Mouse (Mus musculus) MEL (cell line): Measurements from ENCODE around the gene Haus2. TPM values are rescaled to one million over a fixed set of nuclear protein-coding genes. Genes with fewer than 3 reads are reported as not detected.

Experiments used
- DNase-seq: peaks from one replicate; pipeline ENCODE4 v3.0.0; 2011; ENCODE audit warnings: low read depth, low spot score
- H3K27ac ChIP-seq: 2 replicates; pipeline ENCODE4 v1.5.1; 2012; ENCODE audit warnings: low read depth, mild to moderate bottlenecking, control low read depth, low read length, moderate library complexity; ENCODE audit not compliant: control insufficient read depth
- H3K27me3 ChIP-seq, 2 experiments: fragments of 150-350 bp in 1 of 2; sonication (generic) in 1 of 2; 2 replicates each; pipeline ENCODE4 v1.6.1; 2012; ENCODE audit warnings: low read length in 2 of 2, mild to moderate bottlenecking in 2 of 2, improper control_type of control experiment in 1 of 2, moderate library complexity in 1 of 2; ENCODE audit not compliant: insufficient read depth in 2 of 2, control insufficient read depth in 1 of 2
- H3K36me3 ChIP-seq, 2 experiments: 2 replicates each; pipeline ENCODE4 v1.6.1; 2012 to 2014; ENCODE audit warnings: low read length in 2 of 2, improper control_type of control experiment in 1 of 2, inconsistent platforms in 1 of 2, mild to moderate bottlenecking in 1 of 2; ENCODE audit not compliant: insufficient read depth in 2 of 2, control insufficient read depth in 1 of 2
- H3K4me1 ChIP-seq, 2 experiments: fragments of 150-350 bp in 1 of 2; sonication (generic) in 1 of 2; 2 replicates each; pipeline ENCODE4 v1.6.1; 2012; ENCODE audit warnings: low read length in 2 of 2, improper control_type of control experiment in 1 of 2, mild to moderate bottlenecking in 1 of 2; ENCODE audit not compliant: insufficient read depth in 2 of 2, control insufficient read depth in 1 of 2
- H3K4me3 ChIP-seq, 2 experiments: fragments of 150-350 bp in 1 of 2; sonication (generic) in 1 of 2; 2 replicates each; pipeline ENCODE4 v1.5.1; 2012; ENCODE audit warnings: low read depth in 2 of 2, low read length in 2 of 2, mild to moderate bottlenecking in 2 of 2, moderate library complexity in 2 of 2, control low read depth in 1 of 2, improper control_type of control experiment in 1 of 2; ENCODE audit not compliant: control insufficient read depth in 1 of 2, insufficient read depth in 1 of 2
- H3K79me2 ChIP-seq: 2 replicates; pipeline ENCODE4 v1.6.1; 2012; ENCODE audit warnings: mild to moderate bottlenecking, low read length, moderate library complexity; ENCODE audit not compliant: control insufficient read depth, poor library complexity, insufficient read depth
- H3K9ac ChIP-seq: 2 replicates; pipeline ENCODE4 v1.6.1; 2012; ENCODE audit warnings: low read depth, mild to moderate bottlenecking, control low read depth, low read length, moderate library complexity; ENCODE audit not compliant: control insufficient read depth, poor library complexity, severe bottlenecking
- H3K9me3 ChIP-seq: fragments of 150-350 bp; sonication (generic); replicated peaks from 2 replicates; pipeline ENCODE4 v1.6.1; 2012; ENCODE audit warnings: mild to moderate bottlenecking, low read length, improper control_type of control experiment, moderate library complexity; ENCODE audit not compliant: insufficient read depth
- BHLHE40 ChIP-seq: IDR thresholded peaks from 2 replicates; pipeline ENCODE4 v1.6.1; 2012; ENCODE audit warnings: low read depth, mild to moderate bottlenecking, inconsistent platforms, low read length, improper control_type of control experiment, borderline replicate concordance
- CHD1 ChIP-seq: IDR thresholded peaks from 2 replicates; pipeline ENCODE4 v1.6.1; 2012; ENCODE audit warnings: low read depth, mild to moderate bottlenecking, inconsistent platforms, low read length, improper control_type of control experiment
- CHD2 ChIP-seq: IDR thresholded peaks from 2 replicates; pipeline ENCODE4 v1.6.1; 2011; ENCODE audit warnings: low read length, improper control_type of control experiment
- CTCF ChIP-seq, 3 experiments: IDR thresholded peaks in 2 of 3; conservative IDR thresholded peaks in 1 of 3; 2 replicates each; pipeline ENCODE4 v1.5.1; 2011 to 2012; ENCODE audit warnings: low read length in 3 of 3, low read depth in 2 of 3, mild to moderate bottlenecking in 2 of 3, improper control_type of control experiment in 1 of 3, inconsistent platforms in 1 of 3, mixed read lengths in 1 of 3, moderate library complexity in 1 of 3; ENCODE audit not compliant: control insufficient read depth in 1 of 3, insufficient read depth in 1 of 3, poor library complexity in 1 of 3, severe bottlenecking in 1 of 3
- E2F4 ChIP-seq: IDR thresholded peaks from 2 replicates; pipeline ENCODE4 v1.6.1; 2011; ENCODE audit warnings: low read depth, low read length, improper control_type of control experiment, borderline replicate concordance
- ELF1 ChIP-seq: IDR thresholded peaks from 2 replicates; pipeline ENCODE4 v1.6.1; 2014; ENCODE audit warnings: low read depth, mild to moderate bottlenecking, inconsistent platforms, low read length, improper control_type of control experiment, moderate library complexity
- EP300 ChIP-seq, 2 experiments: IDR thresholded peaks; 2 replicates each; pipeline ENCODE4 v1.6.1; 2011; ENCODE audit warnings: improper control_type of control experiment in 2 of 2, low read length in 2 of 2, low read depth in 1 of 2, mild to moderate bottlenecking in 1 of 2
- ETS1 ChIP-seq: IDR thresholded peaks from 2 replicates; pipeline ENCODE4 v1.6.1; 2012; ENCODE audit warnings: low read depth, mild to moderate bottlenecking, inconsistent platforms, low read length, improper control_type of control experiment, moderate library complexity
- GABPA ChIP-seq: IDR thresholded peaks from 2 replicates; pipeline ENCODE4 v1.6.1; 2012; ENCODE audit warnings: low read depth, mild to moderate bottlenecking, inconsistent platforms, low read length, improper control_type of control experiment, moderate library complexity
- GATA1 ChIP-seq: IDR thresholded peaks from 2 replicates; pipeline ENCODE4 v1.6.1; 2011; ENCODE audit warnings: low read depth, low read length, improper control_type of control experiment
- HCFC1 ChIP-seq: IDR thresholded peaks from 2 replicates; pipeline ENCODE4 v1.6.1; 2012; ENCODE audit warnings: low read depth, mild to moderate bottlenecking, inconsistent platforms, low read length, improper control_type of control experiment, moderate library complexity
- JUND ChIP-seq: IDR thresholded peaks from 2 replicates; pipeline ENCODE4 v1.6.1; 2011; ENCODE audit warnings: low read depth, mild to moderate bottlenecking, improper control_type of control experiment, low read length
- KAT2A ChIP-seq: conservative IDR thresholded peaks from 2 replicates; pipeline ENCODE4 v1.6.1; 2012; ENCODE audit warnings: low read depth, low read length, improper control_type of control experiment, inconsistent platforms
- MAFK ChIP-seq: IDR thresholded peaks from 2 replicates; pipeline ENCODE4 v1.6.1; 2011; ENCODE audit warnings: low read depth, mild to moderate bottlenecking, low read length, improper control_type of control experiment, borderline replicate concordance
- MAX ChIP-seq: IDR thresholded peaks from 2 replicates; pipeline ENCODE4 v1.6.1; 2011; ENCODE audit warnings: low read length, improper control_type of control experiment
- MAZ ChIP-seq: IDR thresholded peaks from 2 replicates; pipeline ENCODE4 v1.6.1; 2012; ENCODE audit warnings: low read depth, mild to moderate bottlenecking, inconsistent platforms, low read length, improper control_type of control experiment
- MEF2A ChIP-seq: IDR thresholded peaks from 2 replicates; pipeline ENCODE4 v1.6.1; 2014; ENCODE audit warnings: low read depth, mild to moderate bottlenecking, inconsistent platforms, low read length, improper control_type of control experiment; ENCODE audit not compliant: poor library complexity, insufficient replicate concordance, severe bottlenecking; ENCODE audit errors: extremely low read depth
- MXI1 ChIP-seq: IDR thresholded peaks from 2 replicates; pipeline ENCODE4 v1.6.1; 2011; ENCODE audit warnings: mild to moderate bottlenecking, low read depth, low read length, improper control_type of control experiment
- MYB ChIP-seq: IDR thresholded peaks from 2 replicates; pipeline ENCODE4 v1.6.1; 2011; ENCODE audit warnings: mild to moderate bottlenecking, low read depth, low read length, improper control_type of control experiment
- MYC ChIP-seq: IDR thresholded peaks from 2 replicates; pipeline ENCODE4 v1.6.1; 2011; ENCODE audit warnings: low read depth, mild to moderate bottlenecking, low read length, improper control_type of control experiment, moderate library complexity
- NRF1 ChIP-seq: IDR thresholded peaks from 2 replicates; pipeline ENCODE4 v1.6.1; 2014; ENCODE audit warnings: low read depth, mild to moderate bottlenecking, inconsistent platforms, low read length, improper control_type of control experiment, moderate library complexity; ENCODE audit not compliant: poor library complexity, insufficient read depth, severe bottlenecking
- POLR2A ChIP-seq, 2 experiments: IDR thresholded peaks; 2 replicates each; pipeline ENCODE4 v1.6.1; 2011 to 2012; ENCODE audit warnings: low read length in 2 of 2, mild to moderate bottlenecking in 2 of 2, control low read depth in 1 of 2, improper control_type of control experiment in 1 of 2, low read depth in 1 of 2, moderate library complexity in 1 of 2; ENCODE audit not compliant: control insufficient read depth in 1 of 2, insufficient read depth in 1 of 2, poor library complexity in 1 of 2
- POLR2AphosphoS2 ChIP-seq: IDR thresholded peaks from 2 replicates; pipeline ENCODE4 v1.6.1; 2011; ENCODE audit warnings: low read length, improper control_type of control experiment
- POLR2AphosphoS5 ChIP-seq: IDR thresholded peaks from 2 replicates; pipeline ENCODE4 v1.6.1; 2012; ENCODE audit warnings: low read depth, borderline replicate concordance, mild to moderate bottlenecking, inconsistent platforms, low read length, moderate library complexity, mixed read lengths
- RAD21 ChIP-seq: IDR thresholded peaks from 2 replicates; pipeline ENCODE4 v1.6.1; 2011; ENCODE audit warnings: mild to moderate bottlenecking, low read depth, low read length, improper control_type of control experiment
- RCOR1 ChIP-seq: IDR thresholded peaks from 2 replicates; pipeline ENCODE4 v1.6.1; 2012; ENCODE audit warnings: low read depth, mild to moderate bottlenecking, inconsistent platforms, low read length, improper control_type of control experiment
- SIN3A ChIP-seq: IDR thresholded peaks from 2 replicates; pipeline ENCODE4 v1.6.1; 2012; ENCODE audit warnings: low read length, improper control_type of control experiment, inconsistent platforms
- SMC3 ChIP-seq: IDR thresholded peaks from 2 replicates; pipeline ENCODE4 v1.6.1; 2011; ENCODE audit warnings: low read depth, low read length, improper control_type of control experiment
- TBP ChIP-seq: IDR thresholded peaks from 2 replicates; pipeline ENCODE4 v1.8.0; 2011; ENCODE audit warnings: low read depth, low read length, improper control_type of control experiment
- TCF12 ChIP-seq: IDR thresholded peaks from 2 replicates; pipeline ENCODE4 v1.6.1; 2014; ENCODE audit warnings: low read depth, mild to moderate bottlenecking, inconsistent platforms, low read length, improper control_type of control experiment, moderate library complexity
- UBTF ChIP-seq: IDR thresholded peaks from 2 replicates; pipeline ENCODE4 v1.6.1; 2012; ENCODE audit warnings: low read depth, mild to moderate bottlenecking, inconsistent platforms, low read length, improper control_type of control experiment, moderate library complexity, borderline replicate concordance; ENCODE audit not compliant: insufficient read depth
- USF1 ChIP-seq: IDR thresholded peaks from 2 replicates; pipeline ENCODE4 v1.6.1; 2014; ENCODE audit warnings: low read depth, mild to moderate bottlenecking, inconsistent platforms, low read length, improper control_type of control experiment, moderate library complexity
- USF2 ChIP-seq, 2 experiments: IDR thresholded peaks; 2 replicates each; pipeline ENCODE4 v1.6.1; 2011 to 2012; ENCODE audit warnings: improper control_type of control experiment in 2 of 2, low read length in 2 of 2, borderline replicate concordance in 1 of 2, inconsistent platforms in 1 of 2, low read depth in 1 of 2, mild to moderate bottlenecking in 1 of 2; ENCODE audit not compliant: insufficient read depth in 1 of 2
- ZC3H11A ChIP-seq: IDR thresholded peaks from 2 replicates; pipeline ENCODE4 v1.6.1; 2012; ENCODE audit warnings: low read depth, mild to moderate bottlenecking, inconsistent platforms, low read length, improper control_type of control experiment
- ZKSCAN1 ChIP-seq: IDR thresholded peaks from 2 replicates; pipeline ENCODE4 v1.6.1; 2012; ENCODE audit warnings: low read depth, mild to moderate bottlenecking, inconsistent platforms, low read length, improper control_type of control experiment, moderate library complexity
- ZMIZ1 ChIP-seq: IDR thresholded peaks from 2 replicates; pipeline ENCODE4 v1.6.1; 2012; ENCODE audit warnings: low read depth, mild to moderate bottlenecking, inconsistent platforms, low read length, improper control_type of control experiment, moderate library complexity
- ZNF384 ChIP-seq: IDR thresholded peaks from 2 replicates; pipeline ENCODE4 v1.6.1; 2012; ENCODE audit warnings: low read depth, mild to moderate bottlenecking, inconsistent platforms, low read length, improper control_type of control experiment
- polyA plus RNA-seq, 2 experiments: library from polyadenylated mRNA; stranded (reverse) in 1 of 2; unstranded in 1 of 2; fragments of >175 nt in 1 of 2; fragments of >200 nt in 1 of 2; gene quantifications; 2 replicates each; pipeline versions ENCODE4 v1.2.1 to v1.2.4; 2012; ENCODE audit warnings: low replicate concordance in 2 of 2, low read depth in 1 of 2; ENCODE audit not compliant: insufficient read length in 2 of 2, insufficient read depth in 1 of 2, missing spikeins in 1 of 2
- total RNA-seq: library from RNA; depleted of rRNA; stranded (reverse); fragments of 300-350 nt; gene quantifications from 2 replicates; pipeline ENCODE4 v1.2.3, GENCODE M21; 2012

Gene Haus2
- total and polyA plus RNA-seq, 3 experiments: 14.5 to 16.7 TPM; not detected in 1

DNA sequence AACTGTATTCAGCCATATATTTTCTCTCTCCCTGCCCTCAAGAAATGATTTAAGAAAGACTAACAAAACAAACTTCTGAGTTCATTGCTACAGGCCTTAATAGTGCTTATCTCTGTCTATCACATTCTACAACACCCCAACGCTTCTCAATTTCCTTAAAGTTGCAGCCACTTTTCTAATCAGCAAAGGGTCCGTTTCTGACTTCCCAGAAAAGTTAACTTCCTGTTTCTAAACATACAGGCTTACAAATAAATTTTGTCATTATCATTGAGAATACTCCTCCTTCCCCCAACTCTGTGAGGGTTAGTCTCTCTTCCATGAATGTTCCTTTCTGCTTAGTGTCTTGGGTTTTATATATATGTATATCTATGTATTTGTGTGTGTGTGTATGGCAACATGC lies 43.8 kb upstream of the Haus2 start:
- Histone ChIP-seq H3K4me1 (peaks cover 14 to 24% of the 10 kb centered on the region in 2 experiments), H3K27me3 (no peaks in the 10 kb centered on the region), H3K4me3 (peak overlapping the region in 1 of 2 experiments; percentile 81; a peak in 2 of 4 replicates), H3K27ac (peak overlapping the region; percentile 99), H3K79me2 (peaks cover 57% of the 10 kb centered on the region), H3K9me3 (no peaks in the 10 kb centered on the region), H3K9ac (peak overlapping the region; percentile 62), H3K36me3 (peaks cover 2 to 49% of the 10 kb centered on the region in 2 experiments; a peak in 3 of 4 replicates)
- peak; percentile 92 for DNase-seq
- TF ChIP-seq RAD21 (no peak), POLR2AphosphoS2 (no peak), TCF12 (peak; percentile 92), MAX (0 out of 2 replicates have a peak, but pooled peaks have one; percentile 18), GATA1 (peak; percentile 97), ZKSCAN1 (no peak), NRF1 (no peak), GABPA (no peak), USF1 (no peak), JUND (no peak), ETS1 (peak; percentile 93), POLR2A (IDR thresholded peaks at IDR 0.05; ENCODE audit: control insufficient read depth in 1 of 2, insufficient read depth in 1 of 2, low read depth in 1 of 2, low read length in 2 of 2, poor library complexity in 1 of 2) (no peak; a peak in 1 of 4 replicates), RCOR1 (peak; percentile 85), CTCF (IDR thresholded peaks at IDR 0.05 in 2 of 3, conservative IDR thresholded peaks at IDR 0.05 in 1 of 3; ENCODE audit: control insufficient read depth in 1 of 3, insufficient read depth in 1 of 3, low read depth in 2 of 3, low read length in 3 of 3, poor library complexity in 1 of 3, severe bottlenecking in 1 of 3) (no peak), CHD2 (no peak), ZC3H11A (no peak), TBP (peak; percentile 86), ZMIZ1 (peak; percentile 74; the same call in 1 of the 2 replicates), POLR2AphosphoS5 (no peak), E2F4 (no peak), MXI1 (no peak; the same call in 1 of the 2 replicates), MAFK (peak; percentile 43; the same call in 1 of the 2 replicates), CHD1 (no peak), KAT2A (no peak; the same call in 1 of the 2 replicates), SMC3 (no peak), USF2 (IDR thresholded peaks at IDR 0.05; ENCODE audit: borderline replicate concordance in 1 of 2, insufficient read depth in 1 of 2, low read depth in 1 of 2, low read length in 2 of 2) (no peak), ZNF384 (no peak), EP300 (IDR thresholded peaks at IDR 0.05; ENCODE audit: low read depth in 1 of 2, low read length in 2 of 2) (peak; percentile 98 to 99), SIN3A (peak; percentile 94), HCFC1 (peak; percentile 67), MYC (peak; percentile 83), UBTF (no peak), ELF1 (peak; percentile 70), MYB (peak; percentile 92), MAZ (0 out of 2 replicates have a peak, but pooled peaks have one; percentile 36), BHLHE40 (peak; percentile 37; the same call in 1 of the 2 replicates), MEF2A (no peak)
